In the genomic region with DNA sequence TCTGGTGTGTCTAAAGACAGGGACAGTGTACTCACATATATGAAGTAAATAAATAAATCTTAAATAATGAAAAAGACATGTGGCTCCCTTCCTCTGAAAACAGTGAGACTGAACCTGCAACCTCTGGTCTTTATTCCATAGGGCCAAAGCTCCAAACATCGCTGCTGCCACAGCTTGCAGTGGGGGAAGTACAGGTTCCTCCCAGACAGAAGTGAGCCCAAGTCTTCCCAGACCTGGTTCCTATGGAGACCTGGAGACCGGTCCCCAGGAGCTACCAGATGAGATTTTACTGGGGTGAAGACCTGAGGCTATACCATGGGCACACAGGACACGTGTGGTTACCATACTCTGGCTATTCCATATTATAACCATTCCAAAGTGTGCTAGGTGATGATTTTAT, we compare ENCODE assay signal across 11 mouse cellular contexts. TPM values are rescaled to one million over a fixed set of nuclear protein-coding genes. Genes with fewer than 3 reads are reported as not detected.
DNase-seq lines count a peak whose midpoint lies in the region; ATAC-seq and TF ChIP-seq lines count a peak whose summit lies in the region.
"Had no signal": no experiment of that assay in that cellular context is flagged by ENCODE, and none has a peak within 500 bp of the region (broad histone marks: within the 10 kb centered on the region; RNA-seq: fewer than 3 reads in every experiment).

No protein-coding gene starts in this region.

- ATAC-seq in heart, embryonic 11.5 days (replicated peaks; ENCODE audit: insufficient number of reproducible peaks, low FRiP score, low TSS enrichment): no peak
- no peak for ATAC-seq in kidney, postnatal 0 days (replicated peaks; ENCODE audit: low FRiP score, low read depth)
- ATAC-seq in stomach, postnatal 0 days (ENCODE audit: low FRiP score, low TSS enrichment): no peak
- no peak for ATAC-seq in forebrain, embryonic 14.5 days

- no peaks in the 10 kb centered on the region for H3K27me3 ChIP-seq in heart, embryonic 11.5 days (ENCODE audit: control insufficient read depth, insufficient read depth, low read length)
- no peaks in the 10 kb centered on the region for H3K27me3 ChIP-seq in kidney, postnatal 0 days (ENCODE audit: insufficient read depth, low read length)
- H3K27me3 ChIP-seq in testis, adult 2 months (ENCODE audit: control insufficient read depth, insufficient read depth, low read length): no peaks in the 10 kb centered on the region
- no peaks in the 10 kb centered on the region for H3K27me3 ChIP-seq in stomach, postnatal 0 days (ENCODE audit: control insufficient read depth, insufficient read depth, low read length)
- no peaks in the 10 kb centered on the region for H3K27me3 ChIP-seq in forebrain, embryonic 14.5 days (replicated peaks; ENCODE audit: control insufficient read depth, insufficient read depth, low read length)
- H3K27me3 ChIP-seq: embryonic facial prominence, embryonic 13.5 days had no signal

- TF ChIP-seq POLR2A in testis, adult 2 months (IDR thresholded peaks at IDR 0.05; ENCODE audit: control insufficient read depth, low read depth, low read length): no peak

- no peak overlapping the region for H3K4me3 ChIP-seq in heart, embryonic 11.5 days (ENCODE audit: low read depth, low read length)
- no peak overlapping the region for H3K4me3 ChIP-seq in kidney, postnatal 0 days (replicated peaks; ENCODE audit: low read depth, low read length)
- H3K4me3 ChIP-seq in testis, adult 2 months (ENCODE audit: control insufficient read depth, low read depth, low read length): peak overlapping the region; percentile 96
- no peak overlapping the region for H3K4me3 ChIP-seq in stomach, postnatal 0 days (ENCODE audit: low read depth, low read length)
- no peak overlapping the region for H3K4me3 ChIP-seq in forebrain, embryonic 14.5 days (ENCODE audit: low read depth, low read length)

- H3K4me1 ChIP-seq in heart, embryonic 11.5 days (ENCODE audit: control insufficient read depth, insufficient read depth, low read length): peaks cover 60% of the 10 kb centered on the region
- H3K4me1 ChIP-seq in kidney, postnatal 0 days (replicated peaks; ENCODE audit: insufficient read depth, low read length): peaks cover 28% of the 10 kb centered on the region
- H3K4me1 ChIP-seq in testis, adult 2 months (ENCODE audit: control insufficient read depth, insufficient read depth, low read length): peaks cover 23% of the 10 kb centered on the region
- peaks cover 23% of the 10 kb centered on the region for H3K4me1 ChIP-seq in stomach, postnatal 0 days (replicated peaks; ENCODE audit: control insufficient read depth, insufficient read depth)
- H3K4me1 ChIP-seq in forebrain, embryonic 14.5 days (ENCODE audit: control insufficient read depth, insufficient read depth, low read length): peaks cover 35% of the 10 kb centered on the region

- no peak overlapping the region for H3K27ac ChIP-seq in heart, embryonic 11.5 days (ENCODE audit: low read depth, low read length)
- H3K27ac ChIP-seq in kidney, postnatal 0 days: 0 out of 2 replicates have a peak overlapping the region, but pooled peaks have one; percentile 98
- H3K27ac ChIP-seq in testis, adult 2 months (ENCODE audit: control insufficient read depth, insufficient read depth, low read depth, low read length): peak overlapping the region; percentile 32
- peak overlapping the region; percentile 100 for H3K27ac ChIP-seq in stomach, postnatal 0 days (replicated peaks)
- no peak overlapping the region for H3K27ac ChIP-seq in forebrain, embryonic 14.5 days (ENCODE audit: low read depth, low read length)

- DNase-seq in heart, adult 11 months: peak; percentile 92
- no peak for DNase-seq in kidney, postnatal 0 days (ENCODE audit: low spot score)
- no peak for DNase-seq in kidney, adult 18-20 months
- DNase-seq in testis, postnatal 14 days (ENCODE audit: low spot score): no peak
- no peak for DNase-seq in stomach, postnatal 0 days (ENCODE audit: low spot score)
- DNase-seq in forebrain, embryonic 14.5 days (ENCODE audit: low spot score): no peak

- no peak overlapping the region for H3K4me2 ChIP-seq in heart, embryonic 11.5 days
- no peak overlapping the region for H3K4me2 ChIP-seq in kidney, postnatal 0 days (ENCODE audit: low read length)
- no peak overlapping the region for H3K4me2 ChIP-seq in stomach, postnatal 0 days (replicated peaks; ENCODE audit: low read depth)
- no peak overlapping the region for H3K4me2 ChIP-seq in forebrain, embryonic 14.5 days (ENCODE audit: low read length)

- no peaks in the 10 kb centered on the region for H3K9me3 ChIP-seq in heart, embryonic 11.5 days (replicated peaks; ENCODE audit: control insufficient read depth, low read length)
- H3K9me3 ChIP-seq in kidney, postnatal 0 days (replicated peaks; ENCODE audit: low read length): no peaks in the 10 kb centered on the region
- no peaks in the 10 kb centered on the region for H3K9me3 ChIP-seq in stomach, postnatal 0 days (ENCODE audit: control insufficient read depth, low read length)
- no peaks in the 10 kb centered on the region for H3K9me3 ChIP-seq in forebrain, embryonic 14.5 days (replicated peaks; ENCODE audit: control insufficient read depth, low read length)
- H3K9me3 ChIP-seq: embryonic facial prominence, embryonic 13.5 days; forebrain, embryonic 10.5 days; limb, embryonic 10.5 days had no signal

- no peak for TF ChIP-seq CTCF in kidney, postnatal 0 days (IDR thresholded peaks at IDR 0.05; ENCODE audit: low read depth)
- no peak for TF ChIP-seq CTCF in testis, adult 2 months (IDR thresholded peaks at IDR 0.05; ENCODE audit: control insufficient read depth, insufficient read depth, insufficient replicate concordance, low read depth, low read length)
- TF ChIP-seq CTCF in stomach, postnatal 0 days (IDR thresholded peaks at IDR 0.05; ENCODE audit: low read depth): no peak

- TF ChIP-seq EP300 in stomach, postnatal 0 days (optimal IDR thresholded peaks at IDR 0.05): no peak

- H3K9ac ChIP-seq in heart, embryonic 11.5 days (ENCODE audit: low read depth, low read length): no peak overlapping the region
- no peak overlapping the region for H3K9ac ChIP-seq in kidney, postnatal 0 days (ENCODE audit: low read depth, low read length)
- no peak overlapping the region for H3K9ac ChIP-seq in stomach, postnatal 0 days (ENCODE audit: low read length)
- no peak overlapping the region for H3K9ac ChIP-seq in forebrain, embryonic 14.5 days (ENCODE audit: low read length)

- peaks cover 14% of the 10 kb centered on the region for H3K36me3 ChIP-seq in heart, embryonic 11.5 days (ENCODE audit: control insufficient read depth, insufficient read depth, low read length)
- peaks cover 21% of the 10 kb centered on the region for H3K36me3 ChIP-seq in kidney, postnatal 0 days (ENCODE audit: insufficient read depth, low read length)
- peaks cover 1% of the 10 kb centered on the region for H3K36me3 ChIP-seq in testis, adult 2 months (ENCODE audit: control insufficient read depth, insufficient read depth, low read length)
- peaks cover 2% of the 10 kb centered on the region; the same call in 1 of the 2 replicates for H3K36me3 ChIP-seq in stomach, postnatal 0 days (ENCODE audit: control insufficient read depth, insufficient read depth, low read length)
- H3K36me3 ChIP-seq in forebrain, embryonic 14.5 days (ENCODE audit: control insufficient read depth, insufficient read depth, low read length): peaks cover 15% of the 10 kb centered on the region

- 84% methylated on average over 3 of the region's 3 CpGs for WGBS in heart, embryonic 11.5 days (ENCODE audit: insufficient replicate concordance)
- WGBS in kidney, postnatal 0 days: 86% methylated on average over 3 of the region's 3 CpGs
- 82% methylated on average over 3 of the region's 3 CpGs for WGBS in stomach, postnatal 0 days
- WGBS in forebrain, embryonic 14.5 days: 82% methylated on average over 3 of the region's 3 CpGs

RNA-seq across cellular contexts. Expression of gene Frmd8, which starts 24.2 kb away (rescaled TPM):
- polyA plus RNA-seq in heart, embryonic 11.5 days (2014; fragmentation: Nextera tagmentation; extraction: Ambion mirVana): 15.4 and 19.3 TPM in 2 replicates
- 31.6 and 35.9 TPM in 2 replicates for polyA plus RNA-seq in kidney, postnatal 0 days (2015; fragmentation: Nextera tagmentation; extraction: Ambion mirVana)
- 25.3 and 28.1 TPM in 2 replicates for polyA plus RNA-seq in testis, adult 2 months (2012; rRNA removed)
- 13.8 and 18.8 TPM in 2 replicates for polyA plus RNA-seq in stomach, postnatal 0 days (2015; fragmentation: Nextera tagmentation; extraction: Ambion mirVana)
- 13.1 and 16.0 TPM in 2 replicates for polyA plus RNA-seq in forebrain, embryonic 14.5 days (2014; fragmentation: Nextera tagmentation; extraction: Ambion mirVana)

RNA-seq across cellular contexts. Expression of gene Slc25a45, which starts 26.7 kb away (rescaled TPM):
- polyA plus RNA-seq in heart, embryonic 11.5 days (2014; fragmentation: Nextera tagmentation; extraction: Ambion mirVana): 2.1 and 2.3 TPM in 2 replicates
- 19.9 and 24.5 TPM in 2 replicates for polyA plus RNA-seq in kidney, postnatal 0 days (2015; fragmentation: Nextera tagmentation; extraction: Ambion mirVana)
- 20.1 and 26.1 TPM in 2 replicates for polyA plus RNA-seq in testis, adult 2 months (2012; rRNA removed)
- polyA plus RNA-seq in stomach, postnatal 0 days (2015; fragmentation: Nextera tagmentation; extraction: Ambion mirVana): 2.9 and 3.2 TPM in 2 replicates
- 1.7 TPM in 2 replicates for polyA plus RNA-seq in forebrain, embryonic 14.5 days (2014; fragmentation: Nextera tagmentation; extraction: Ambion mirVana)

RNA-seq across cellular contexts. Expression of gene Tigd3, which starts 43.1 kb away (rescaled TPM):
- 1.5 and 2.6 TPM in 2 replicates for polyA plus RNA-seq in heart, embryonic 11.5 days (2014; fragmentation: Nextera tagmentation; extraction: Ambion mirVana)
- polyA plus RNA-seq in kidney, postnatal 0 days (2015; fragmentation: Nextera tagmentation; extraction: Ambion mirVana): 2.9 and 3.6 TPM in 2 replicates
- 0.84 and 0.94 TPM in 2 replicates for polyA plus RNA-seq in testis, adult 2 months (2012; rRNA removed)
- polyA plus RNA-seq in stomach, postnatal 0 days (2015; fragmentation: Nextera tagmentation; extraction: Ambion mirVana): 0.77 and 1.0 TPM in 2 replicates
- 7.0 and 7.1 TPM in 2 replicates for polyA plus RNA-seq in forebrain, embryonic 14.5 days (2014; fragmentation: Nextera tagmentation; extraction: Ambion mirVana)

Comparison
In these comparisons a context has a peak if more than half of its experiments do, and no peak if none do; other contexts are left out.
1. H3K27ac ChIP-seq: peak in kidney, postnatal 0 days (single experiment), testis, adult 2 months (single experiment) and stomach, postnatal 0 days (single experiment); none in heart, embryonic 11.5 days (single experiment) and forebrain, embryonic 14.5 days (single experiment).